Mouse (Mus musculus) kidney, postnatal 36 days (tissue): ENCODE results near the gene Efnb2.
A peak's percentile ranks its signal among the peaks of the same experiment; 100 is the strongest.

Experiments
- DNase-seq, 2 experiments: peaks; one replicate each; pipeline ENCODE4 v3.0.0; 2021 to 2022; ENCODE audit warnings: mixed read lengths in 2 of 2

Efnb2 gene

GRCm38 (mm10) chr8:8655346-8656340 lies 5.4 kb downstream of the Efnb2 start:
- no peak for DNase-seq

DNA sequence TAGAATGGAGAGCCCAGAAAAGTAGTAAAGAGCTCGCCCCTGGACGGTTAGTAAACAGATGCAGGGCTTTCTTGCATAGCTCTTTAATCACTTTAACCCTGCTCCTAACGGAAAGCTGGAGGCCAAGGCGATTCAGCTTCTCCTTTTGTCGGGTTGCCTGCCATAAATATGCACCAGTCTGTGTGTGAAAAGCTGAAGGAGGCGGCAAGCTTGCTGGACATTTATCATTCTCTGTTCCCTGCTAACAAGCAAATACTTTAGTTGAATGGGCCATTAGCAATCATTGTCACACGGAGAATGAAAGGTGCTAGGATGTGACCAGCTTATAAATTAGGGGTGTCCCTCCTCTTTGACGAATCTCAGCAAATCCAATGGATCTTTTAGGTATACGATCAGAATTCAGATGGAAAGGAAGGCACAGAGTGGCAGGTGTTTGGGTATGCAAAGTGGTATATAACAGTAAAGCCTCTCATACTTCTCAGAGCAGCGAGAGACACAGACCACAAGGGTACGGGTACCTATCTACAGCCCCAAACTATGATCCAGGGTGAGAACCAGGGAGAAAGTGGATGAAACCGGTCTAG lies 7.0 kb downstream of the Efnb2 start:
- no peak for DNase-seq

DNA sequence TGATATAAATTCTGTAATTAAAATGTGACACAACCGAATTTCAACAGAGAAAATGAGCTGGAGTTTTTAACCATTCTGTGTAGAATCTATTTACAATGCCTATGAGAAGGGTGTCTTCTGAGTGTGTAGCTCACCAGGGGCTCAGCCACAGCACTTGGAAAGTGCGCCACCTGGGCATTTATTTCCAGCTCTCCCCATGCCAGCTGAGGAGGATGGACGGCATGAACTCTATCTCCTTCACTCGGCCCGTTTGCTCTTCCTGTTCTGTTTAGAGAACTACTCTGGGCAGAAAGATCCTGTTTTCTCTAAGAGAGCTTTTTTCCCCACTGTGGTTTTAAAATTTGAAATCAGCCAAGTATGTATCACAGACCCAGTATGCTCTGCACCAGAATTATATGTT lies 7.7 kb downstream of the Efnb2 start:
- DNase-seq = no peak

DNA sequence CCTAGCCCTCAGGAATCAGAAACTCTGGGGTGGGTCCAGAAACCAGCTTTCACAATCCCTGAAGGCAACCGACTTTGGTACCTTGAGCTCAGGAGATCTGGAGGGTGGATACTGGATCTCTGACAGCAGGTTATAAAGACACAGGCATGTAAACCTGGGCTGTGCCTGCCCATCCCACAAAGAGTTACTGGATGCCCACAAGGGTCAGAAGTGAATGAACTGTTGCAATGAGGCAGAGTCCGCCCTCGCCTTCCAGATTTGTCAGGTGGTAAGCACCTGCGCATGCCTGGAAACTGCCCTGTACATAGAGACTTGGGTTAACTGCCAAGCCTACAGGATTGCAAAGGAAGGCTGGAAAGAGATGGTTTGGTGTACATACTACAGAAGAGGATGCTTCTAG lies 8.7 kb downstream of the Efnb2 start:
- no peak for DNase-seq

DNA sequence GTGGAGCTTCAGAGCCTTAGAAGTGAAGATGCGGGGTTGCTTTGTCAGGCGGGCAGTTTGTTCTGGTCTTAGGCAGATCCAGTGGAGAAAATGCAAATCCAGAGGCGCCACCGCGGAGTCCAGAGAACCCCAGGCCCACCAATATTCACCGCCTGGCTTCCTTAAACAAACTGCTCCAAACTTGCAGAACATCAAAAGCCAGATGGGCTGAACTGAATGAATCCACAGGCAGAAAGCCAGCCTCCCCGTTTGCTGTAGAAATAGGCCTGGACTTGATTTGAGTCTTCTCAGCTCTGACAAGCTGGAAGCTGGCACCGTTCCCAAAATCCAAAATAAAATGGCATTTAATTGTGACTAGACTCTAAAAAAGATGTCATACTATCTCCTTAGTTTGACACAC lies 11.1 kb downstream of the Efnb2 start:
- DNase-seq = peak; percentile 22 to 27

DNA sequence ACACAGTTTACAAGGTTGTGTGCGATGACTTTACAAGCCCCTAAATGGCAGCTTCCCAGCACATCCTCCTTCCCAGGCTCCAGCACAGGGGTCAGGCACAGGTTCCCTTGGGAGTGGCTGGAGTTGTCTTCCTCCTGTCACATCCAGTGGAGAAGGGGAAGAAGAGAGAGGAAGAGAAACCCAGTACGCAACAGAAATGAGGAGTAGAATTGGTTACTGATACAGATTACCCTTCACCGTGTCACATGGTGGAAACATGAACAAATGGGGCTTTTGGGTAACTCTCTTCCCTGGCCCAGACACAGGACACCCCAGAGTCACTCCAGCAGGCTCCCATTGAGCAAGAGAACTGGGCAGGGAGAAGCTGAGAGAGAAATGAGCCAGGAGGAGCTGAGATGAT lies 11.5 kb downstream of the Efnb2 start:
- DNase-seq = no peak

DNA sequence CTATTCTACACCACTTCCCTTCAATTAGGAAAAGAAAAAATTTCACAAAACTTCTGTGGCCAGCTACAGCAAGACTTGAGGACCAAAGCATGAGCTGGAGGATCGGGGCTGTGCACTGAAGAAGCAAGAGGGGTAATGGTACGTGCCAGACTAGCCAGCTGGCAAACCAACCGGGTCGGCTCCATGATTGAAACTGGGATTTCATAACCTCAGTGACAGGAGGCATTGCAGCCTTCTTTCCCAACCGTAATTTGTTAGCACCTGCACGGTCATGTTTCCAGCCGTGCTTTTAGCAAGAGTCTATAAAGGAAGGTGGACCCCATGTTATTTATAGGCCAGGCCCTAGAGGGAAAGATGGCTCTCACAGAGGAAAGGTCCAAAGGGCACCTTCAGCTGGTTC lies 12.4 kb downstream of the Efnb2 start:
- no peak for DNase-seq

GRCm38 (mm10) chr8:8647824-8648223 lies 13.2 kb downstream of the Efnb2 start:
- DNase-seq = no peak

DNA sequence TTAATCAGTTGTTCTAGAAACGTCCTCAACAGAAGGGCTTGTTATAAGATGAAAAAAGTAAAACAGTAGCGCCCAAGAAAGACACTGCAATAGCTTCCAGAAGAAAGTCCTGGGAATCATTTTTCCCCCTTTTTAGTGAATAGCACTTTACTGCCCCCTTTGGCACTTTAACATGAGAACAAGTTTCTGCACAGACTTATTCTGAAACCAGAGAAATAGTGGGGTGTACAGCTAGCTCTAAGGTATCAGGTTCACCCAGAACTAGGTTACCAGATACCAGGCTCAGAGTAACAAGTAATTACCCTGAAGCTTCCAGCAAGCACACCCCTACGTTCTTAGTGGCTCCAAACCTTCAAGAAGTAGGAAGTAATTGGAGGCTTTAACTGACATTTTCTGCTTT lies 13.7 kb downstream of the Efnb2 start:
- no peak for DNase-seq

DNA sequence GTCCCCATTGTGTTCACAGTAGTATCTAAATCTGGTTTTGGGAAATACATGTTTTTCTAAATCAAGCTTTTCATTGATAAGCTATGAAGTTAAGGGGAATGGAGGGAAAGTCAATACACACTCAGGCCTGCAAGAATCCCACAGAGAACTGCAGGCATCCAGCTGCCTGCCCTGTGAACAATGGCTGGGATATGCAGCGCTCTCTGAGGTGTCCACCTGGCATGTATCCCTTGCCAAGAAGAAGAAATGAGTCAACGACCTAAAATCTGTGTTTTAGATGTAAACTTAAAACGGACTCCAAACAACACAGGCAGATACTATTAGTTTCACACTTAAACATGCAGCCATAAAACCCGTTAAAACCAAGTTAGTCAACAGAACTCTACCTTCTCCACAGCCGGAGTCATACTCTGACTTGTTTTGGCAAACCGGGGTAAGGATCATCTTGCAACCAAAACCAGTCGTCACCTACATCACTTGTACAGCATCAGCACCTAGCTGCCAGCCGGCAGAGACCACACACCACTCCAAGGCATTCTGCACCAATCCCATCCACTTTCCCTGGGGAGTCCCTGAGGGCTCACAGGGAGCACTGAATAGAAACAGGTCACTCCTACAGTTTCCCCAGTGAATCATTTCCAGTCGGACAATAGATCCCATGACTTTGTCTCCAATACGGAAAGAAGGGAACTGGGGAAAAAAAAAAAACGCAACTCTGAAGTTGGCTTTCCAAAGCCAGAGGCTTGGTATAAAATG lies 16.7 kb downstream of the Efnb2 start:
- no peak for DNase-seq

- DNase-seq = no peak
Observed at GRCm38 (mm10) chr8:8640264-8640588, 20.8 kb downstream of the Efnb2 start.

DNA sequence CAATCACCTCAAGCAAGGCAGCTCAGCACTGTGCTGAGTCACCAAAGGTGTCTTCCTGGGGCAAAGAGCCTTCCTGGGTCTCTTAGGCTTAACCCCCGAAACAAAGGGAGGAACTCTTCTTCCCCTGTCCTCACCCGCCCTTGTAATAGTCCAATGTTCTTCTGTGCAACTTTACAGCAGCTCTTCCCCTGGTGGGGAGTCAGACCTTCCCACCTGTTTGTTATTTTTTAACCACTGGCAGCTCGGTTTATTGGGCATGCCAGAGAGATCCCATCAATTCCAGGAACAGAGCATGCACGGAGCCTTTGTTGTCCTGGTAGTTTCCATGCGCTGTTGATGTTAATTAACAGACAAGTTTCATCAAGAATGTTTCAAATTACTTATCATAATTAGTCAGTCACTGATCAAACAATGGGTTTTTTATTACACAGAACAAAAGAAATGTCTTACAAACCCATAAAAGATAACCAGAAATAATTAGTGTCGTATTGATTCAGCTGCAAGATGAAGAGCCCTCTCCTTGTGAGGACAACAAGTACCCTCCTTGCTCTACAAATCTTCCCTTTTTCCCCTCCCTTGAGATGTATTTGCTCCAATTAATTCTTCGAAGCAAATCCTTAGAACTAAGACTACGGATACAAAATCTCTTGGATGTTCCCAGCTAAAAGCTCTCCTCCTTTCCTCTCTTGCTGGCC lies 21.3 kb downstream of the Efnb2 start:
- peak in 1 of 2 experiments; percentile 12 for DNase-seq

DNA sequence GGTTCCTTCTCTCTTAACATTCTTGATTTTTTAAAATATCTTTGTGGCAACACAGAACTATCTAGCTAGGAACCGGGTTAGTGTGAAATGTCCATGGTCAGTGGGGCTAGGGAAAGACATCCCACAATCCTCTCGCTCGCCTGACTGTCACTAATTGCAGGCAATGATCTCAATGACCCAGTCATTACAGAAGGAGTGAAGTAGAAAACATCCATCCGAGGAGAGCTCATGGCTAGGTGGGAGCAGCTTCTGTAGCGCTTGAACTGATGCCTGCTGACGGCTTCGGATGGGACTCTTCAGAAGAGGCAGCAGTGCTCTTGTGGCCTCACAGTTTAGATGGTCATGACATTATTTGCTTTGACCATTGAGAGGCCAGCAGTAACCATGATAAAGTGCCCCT lies 29.6 kb downstream of the Efnb2 start:
- no peak for DNase-seq

GRCm38 (mm10) chr8:8624017-8624416 lies 37.0 kb downstream of the Efnb2 start:
- no peak for DNase-seq

- DNase-seq = peak; percentile 41 to 64
Observed at GRCm38 (mm10) chr8:8623486-8623885, 37.6 kb downstream of the Efnb2 start.

DNA sequence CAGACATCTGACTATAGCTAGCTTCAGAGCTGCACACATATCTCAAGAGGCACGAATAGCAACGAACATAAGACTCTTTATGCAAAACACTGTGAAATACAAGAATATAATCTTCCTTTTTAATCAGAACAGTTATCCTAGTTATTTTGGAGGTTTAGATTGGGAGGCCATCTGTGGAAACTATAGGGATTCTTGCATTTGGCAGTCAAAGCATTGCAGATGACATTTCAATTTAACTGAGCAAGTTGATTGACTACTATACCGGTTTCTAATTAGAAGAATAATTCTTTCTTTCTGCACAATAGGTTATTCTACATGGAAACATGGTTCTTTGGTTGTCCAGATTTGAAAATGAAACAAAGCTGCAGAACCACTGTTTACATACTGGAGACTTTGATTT lies 38.6 kb downstream of the Efnb2 start:
- DNase-seq = no peak

- no peak for DNase-seq
Observed at GRCm38 (mm10) chr8:8622031-8622430, 39.0 kb downstream of the Efnb2 start.

- no peak for DNase-seq
Observed at GRCm38 (mm10) chr8:8621236-8621917, 39.7 kb downstream of the Efnb2 start.

- DNase-seq = no peak
Observed at GRCm38 (mm10) chr8:8620536-8620935, 40.5 kb downstream of the Efnb2 start.

- DNase-seq = no peak
Observed at GRCm38 (mm10) chr8:8619221-8620194, 41.5 kb downstream of the Efnb2 start.

- DNase-seq = no peak
Observed at GRCm38 (mm10) chr8:8613844-8614243, 47.2 kb downstream of the Efnb2 start.
